Mouse (Mus musculus) lung, postnatal 25 days (tissue): ENCODE data around the gene Pkp3.

ENCODE experiments used
- DNase-seq: peaks from one replicate; pipeline ENCODE4 v3.0.0; 2022; ENCODE audit warnings: low spot score

The Pkp3 gene

GRCm38 (mm10) chr7:141057541-141057940 lies 20.5 kb upstream of the Pkp3 start:
- no peak for DNase-seq

- DNase-seq: no peak
Observed at GRCm38 (mm10) chr7:141058601-141059341, 19.2 kb upstream of the Pkp3 start.

DNA sequence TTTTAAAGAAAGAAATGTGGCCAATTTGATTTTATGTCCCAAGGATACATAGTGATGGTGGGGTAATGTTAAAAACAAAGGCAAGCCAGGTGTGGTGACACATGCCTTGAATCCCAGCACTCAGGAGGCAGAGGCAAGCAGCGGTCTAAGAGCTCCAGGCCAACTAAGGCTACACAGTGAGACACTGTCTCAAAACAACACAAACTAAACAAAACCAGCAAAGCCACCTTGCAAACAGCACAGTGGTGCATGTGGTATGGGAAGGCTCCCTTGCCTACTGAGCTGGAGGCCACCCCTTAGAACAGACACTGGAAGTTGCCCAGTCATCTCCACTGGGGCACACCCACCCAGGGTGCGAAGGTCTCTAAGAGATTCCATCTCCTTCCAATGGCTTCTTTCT lies 18.1 kb upstream of the Pkp3 start:
- DNase-seq: no peak

GRCm38 (mm10) chr7:141060426-141061242 lies 17.4 kb upstream of the Pkp3 start, which contains the start of gene B4galnt4:
Gene B4galnt4 (plus strand): TSS chr7:141061104.
- DNase-seq: peak; percentile 52

DNA sequence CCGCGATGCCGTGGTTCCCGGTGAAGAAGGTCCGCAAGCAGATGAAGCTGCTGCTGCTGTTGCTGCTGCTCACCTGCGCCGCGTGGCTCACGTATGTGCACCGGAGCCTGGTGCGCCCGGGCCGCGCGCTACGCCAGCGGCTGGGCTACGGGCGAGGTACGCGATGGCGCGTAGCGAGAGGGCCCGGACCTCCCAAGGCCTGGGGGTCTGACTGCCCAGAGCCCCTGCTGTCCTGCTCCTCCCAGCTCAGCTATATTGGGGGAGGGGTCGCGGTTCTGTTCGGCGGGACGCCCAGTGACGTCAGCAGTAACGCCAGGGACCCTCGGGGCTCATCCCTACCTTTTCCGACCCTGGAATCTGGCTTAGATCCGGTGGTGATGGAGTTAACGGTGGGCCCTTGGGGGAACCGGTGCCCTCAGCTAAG lies 16.7 kb upstream of the Pkp3 start:
- DNase-seq: no peak

DNA sequence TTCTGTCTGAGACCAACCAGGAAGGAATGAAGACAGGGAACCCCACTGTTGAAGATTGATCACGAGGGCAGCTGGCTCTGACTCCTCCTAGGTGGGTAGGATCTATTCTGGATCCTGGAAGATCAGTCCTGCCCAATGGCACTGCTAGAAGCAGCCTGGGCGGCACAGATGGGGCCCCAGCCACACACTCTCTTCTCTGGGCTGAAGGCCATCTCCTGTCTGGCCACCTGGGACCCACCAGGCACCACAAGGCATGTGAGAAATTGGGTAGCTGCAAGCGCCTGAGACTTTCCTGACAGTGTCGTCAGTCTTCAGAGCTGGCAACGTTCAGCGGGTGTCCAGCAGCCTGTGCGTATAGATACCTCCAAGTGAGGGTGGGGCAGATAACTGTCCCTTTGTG lies 15.5 kb upstream of the Pkp3 start:
- DNase-seq: no peak

DNA sequence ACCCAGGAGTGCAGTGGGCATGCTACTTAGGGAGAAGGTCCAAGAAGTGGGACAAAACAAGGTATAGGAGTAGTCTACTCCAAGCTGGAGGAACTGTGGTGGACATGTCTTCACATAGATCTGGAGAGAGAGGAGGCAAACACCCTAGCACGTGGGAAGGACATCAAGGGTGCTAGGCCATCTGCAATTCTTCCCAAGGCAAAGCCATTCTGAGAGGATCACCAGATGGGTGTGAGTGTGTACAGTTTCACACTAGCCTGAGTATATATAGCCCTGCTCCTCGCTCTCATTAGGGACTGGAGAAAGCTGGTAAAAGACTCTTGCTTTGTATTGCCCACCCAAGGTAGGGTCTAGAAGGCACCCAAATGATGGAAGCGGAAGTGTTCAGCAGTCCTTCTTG lies 14.7 kb upstream of the Pkp3 start:
- DNase-seq: no peak

- no peak for DNase-seq
Observed at GRCm38 (mm10) chr7:141064175-141064574, 13.8 kb upstream of the Pkp3 start.

- no peak for DNase-seq
Observed at GRCm38 (mm10) chr7:141064576-141064975, 13.4 kb upstream of the Pkp3 start.

DNA sequence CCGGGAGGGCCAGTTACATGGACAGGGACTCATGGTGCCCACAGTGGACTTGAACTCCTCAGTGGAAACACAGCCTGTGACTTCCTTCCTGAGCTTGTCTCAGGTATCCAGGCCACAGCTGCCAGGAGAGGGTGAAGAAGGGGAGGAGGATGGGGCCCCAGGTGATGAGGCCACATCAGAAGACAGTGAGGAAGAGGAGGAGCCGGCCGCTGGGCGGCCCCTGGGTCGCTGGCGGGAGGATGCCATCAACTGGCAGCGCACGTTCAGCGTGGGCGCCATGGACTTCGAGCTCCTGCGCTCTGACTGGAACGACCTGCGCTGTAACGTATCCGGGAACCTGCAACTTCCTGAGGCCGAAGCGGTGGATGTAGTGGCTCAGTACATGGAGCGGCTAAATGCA lies 9.7 kb upstream of the Pkp3 start:
- DNase-seq: no peak

GRCm38 (mm10) chr7:141070058-141070862 lies 7.8 kb upstream of the Pkp3 start:
- peak; percentile 78 for DNase-seq

DNA sequence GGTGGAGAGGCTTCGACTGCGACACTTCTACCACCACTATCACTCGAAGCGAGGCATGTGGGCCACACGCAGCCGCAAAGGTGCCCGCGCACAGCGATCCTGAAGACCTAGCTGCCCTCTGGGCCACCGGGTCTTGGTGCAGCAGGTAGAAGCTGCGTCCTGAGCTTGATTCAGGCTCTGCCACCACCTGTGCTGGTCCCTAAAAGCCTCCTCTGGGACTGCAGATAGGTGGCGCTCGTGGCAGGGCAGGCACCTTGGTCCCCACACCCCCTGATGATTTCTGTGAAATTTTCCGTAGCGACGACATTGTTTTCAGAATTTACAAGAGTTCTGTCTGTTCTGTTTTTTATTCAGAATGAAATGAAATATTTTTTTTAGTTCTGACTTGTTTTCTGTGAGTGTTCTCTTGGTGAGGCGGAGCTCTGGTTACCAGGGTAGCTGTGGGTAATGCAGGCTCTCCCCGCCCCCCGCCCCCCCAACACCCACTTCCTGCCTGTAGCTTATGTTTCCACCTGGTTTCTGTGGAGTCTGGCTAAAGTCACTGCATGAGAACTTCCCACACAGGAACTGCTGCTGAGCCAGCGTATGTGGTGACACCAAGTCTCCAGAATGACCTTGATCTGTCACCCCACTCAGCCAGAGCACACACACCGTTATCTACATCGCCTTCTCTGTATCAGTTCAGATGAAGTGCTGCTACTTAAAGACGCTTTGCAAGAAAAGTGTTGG lies 5.8 kb upstream of the Pkp3 start:
- DNase-seq: peak; percentile 30

GRCm38 (mm10) chr7:141073782-141074181 lies 4.2 kb upstream of the Pkp3 start:
- DNase-seq: no peak

DNA sequence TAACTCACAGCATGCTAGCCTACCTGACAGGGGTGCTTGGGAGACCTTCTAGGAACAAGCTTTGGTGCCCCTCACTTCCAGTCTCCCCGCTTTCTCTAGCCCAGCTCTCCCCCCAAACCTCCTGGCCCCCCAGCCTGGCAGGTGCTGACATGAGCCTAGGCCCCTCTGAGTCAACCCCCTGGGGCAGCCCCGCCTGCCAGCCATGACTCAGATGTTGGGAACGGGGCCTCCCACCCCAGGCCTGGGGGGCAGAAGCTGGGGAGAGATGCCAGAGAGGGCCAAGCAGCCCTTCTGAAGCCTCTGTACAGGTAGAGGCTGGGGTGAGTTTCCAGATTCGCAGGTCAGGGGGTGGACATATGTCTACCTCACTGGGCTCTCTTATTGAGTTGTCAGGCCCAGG lies 858 bp downstream of the Pkp3 start:
- no peak for DNase-seq

DNA sequence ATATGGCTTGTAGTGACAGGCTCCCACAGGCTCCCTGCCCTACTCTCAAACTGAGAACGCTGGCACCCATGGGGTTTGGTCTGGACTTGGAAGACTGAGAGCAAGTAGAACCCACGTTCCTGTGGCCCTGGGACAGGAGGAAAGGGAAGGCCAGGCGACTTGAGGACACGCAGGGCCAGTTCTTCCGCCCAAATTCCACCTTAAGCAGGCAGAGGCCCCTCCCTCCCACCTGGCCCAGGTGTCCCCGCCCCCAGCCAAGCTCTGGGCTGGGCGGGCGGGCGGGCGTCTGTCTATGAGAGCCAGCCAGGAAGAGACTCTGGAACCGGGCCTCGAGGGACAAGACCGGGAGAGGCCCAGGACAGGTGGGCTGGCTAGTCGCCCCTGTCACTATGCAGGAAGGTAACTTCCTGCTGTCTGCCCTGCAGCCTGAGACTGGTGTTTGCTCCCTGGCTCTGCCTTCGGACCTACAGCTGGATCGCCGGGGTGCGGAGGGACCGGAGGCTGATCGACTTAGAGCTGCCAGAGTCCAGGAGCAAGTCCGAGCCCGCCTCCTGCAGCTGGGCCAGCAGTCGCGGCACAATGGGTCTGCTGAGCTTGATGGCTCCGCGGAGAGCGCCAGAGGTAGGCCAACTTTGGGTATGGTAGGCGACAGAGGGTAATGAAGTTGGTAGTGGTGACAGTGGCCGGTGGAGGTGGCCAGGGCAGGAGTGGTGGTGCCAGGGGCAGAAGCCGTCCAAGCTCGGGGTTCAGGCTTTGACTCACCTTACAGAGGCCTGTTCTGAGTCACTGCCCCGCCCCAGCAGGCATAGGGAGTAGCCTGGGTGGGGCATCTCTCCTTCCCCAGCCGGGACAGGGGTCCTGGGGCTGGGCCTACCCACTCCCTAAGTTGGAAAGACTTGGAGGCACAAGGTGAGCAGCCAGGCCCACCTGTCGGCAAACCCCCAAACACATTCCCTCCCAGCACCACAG lies 1.7 kb downstream of the Pkp3 start:
- peak; percentile 65 for DNase-seq

- DNase-seq: peak; percentile 29
Observed at GRCm38 (mm10) chr7:141087894-141088293, 9.9 kb downstream of the Pkp3 start.

DNA sequence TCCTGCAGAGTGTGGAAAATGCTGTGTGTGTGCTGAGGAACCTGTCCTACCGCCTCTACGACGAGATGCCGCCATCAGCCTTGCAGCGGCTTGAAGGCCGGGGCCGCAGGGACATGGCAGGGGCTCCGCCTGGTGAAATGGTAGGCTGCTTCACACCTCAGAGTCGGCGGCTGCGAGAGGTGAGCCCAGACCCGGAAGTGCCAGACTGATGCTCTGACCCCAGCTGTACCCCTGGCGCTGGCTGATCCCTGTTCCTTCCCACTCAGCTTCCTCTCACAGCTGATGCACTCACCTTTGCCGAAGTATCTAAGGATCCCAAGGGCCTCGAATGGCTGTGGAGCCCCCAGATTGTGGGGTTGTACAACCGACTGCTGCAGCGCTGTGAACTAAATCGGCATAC lies 10.5 kb downstream of the Pkp3 start:
- no peak for DNase-seq

DNA sequence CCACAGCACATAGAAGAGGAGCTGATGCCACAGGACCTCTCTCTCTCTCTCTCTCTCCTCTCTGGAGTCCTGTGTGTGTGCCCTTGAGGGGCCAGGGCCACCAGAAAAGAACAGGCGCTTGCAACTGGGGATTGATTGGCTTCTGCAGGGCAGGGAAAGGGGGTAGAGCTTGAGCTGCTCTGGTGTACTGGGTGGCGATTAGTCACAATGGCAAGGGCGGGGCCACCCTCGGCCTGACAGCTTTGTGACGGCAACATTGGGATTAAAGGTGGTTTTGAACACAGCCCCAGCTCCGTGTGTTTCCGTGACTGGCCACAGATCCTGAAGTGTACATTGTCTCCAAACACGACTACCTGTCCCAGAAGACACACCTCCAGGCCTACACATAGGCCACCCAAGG lies 12.2 kb downstream of the Pkp3 start:
- DNase-seq: no peak

DNA sequence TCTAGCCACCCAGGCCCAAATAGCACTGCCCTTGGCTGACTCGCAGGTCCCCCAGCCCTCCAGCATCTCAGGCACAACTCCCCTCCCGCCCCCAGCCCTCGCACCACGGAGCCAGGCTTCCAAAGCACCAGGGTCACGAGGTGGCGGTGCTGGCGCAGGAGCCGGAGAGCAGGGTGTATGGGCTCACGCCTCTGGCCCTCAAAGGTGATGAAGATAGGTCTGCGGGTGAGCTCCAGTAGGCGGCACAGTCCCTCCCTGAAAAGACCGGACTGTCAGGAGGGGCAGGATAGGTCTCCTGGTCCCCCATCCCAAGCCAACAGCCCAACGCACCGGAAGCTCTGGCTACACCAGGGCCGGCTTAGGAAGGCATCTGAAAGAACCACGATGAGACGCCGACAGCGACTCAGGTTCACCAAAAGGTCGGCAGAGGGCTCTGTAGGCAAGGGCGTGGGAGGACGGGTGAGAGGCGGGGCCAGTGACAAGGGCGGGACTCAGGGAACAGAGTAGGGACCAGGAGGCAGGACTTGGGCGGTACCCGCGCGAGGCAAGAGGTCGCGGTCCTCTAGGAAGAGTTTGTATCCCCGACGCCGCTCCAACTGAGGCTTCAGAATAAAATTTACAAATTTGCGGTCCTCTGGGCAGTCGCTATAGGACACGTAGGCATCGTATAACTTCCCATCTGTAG lies 14.2 kb downstream of the Pkp3 start:
- peak; percentile 93 for DNase-seq

DNA sequence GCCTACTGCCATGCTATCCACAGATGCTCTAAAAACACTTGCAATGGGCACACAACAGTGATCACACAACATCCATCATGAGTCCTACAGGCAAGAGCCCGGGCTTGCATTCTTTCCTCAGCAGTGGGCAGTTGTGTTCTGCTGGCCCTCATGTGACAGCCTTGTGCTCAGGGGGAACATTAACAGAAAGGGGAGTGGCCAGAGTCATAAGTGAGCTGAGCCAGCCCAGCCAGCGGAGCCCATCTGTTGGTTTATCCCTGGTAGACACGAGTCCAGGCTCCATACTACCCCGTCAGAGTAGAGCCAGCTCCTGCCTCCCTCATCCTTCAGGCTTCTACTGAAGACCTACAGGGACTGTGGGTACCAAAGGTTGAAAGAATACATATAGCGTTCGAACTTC lies 15.9 kb downstream of the Pkp3 start:
- no peak for DNase-seq
